Mouse (Mus musculus): ENCODE measurements around the gene Cyp27b1.

GRCm38 (mm10) chr10:127061085-127061484 is 13.0 kb downstream of the Cyp27b1 start:
- TF ChIP-seq GATA1 (IDR thresholded peaks at IDR 0.05; ENCODE audit: low read length) (no peak), TAL1 (IDR thresholded peaks at IDR 0.05; ENCODE audit: low read length) (no peak)
